Mouse (Mus musculus) olfactory bulb, adult 2 months (tissue): ENCODE measurements around the gene Macf1.

Experiments used
- CTCF ChIP-seq: fragments of 200-500 bp; IDR thresholded peaks from 2 replicates; pipeline ENCODE4 v1.5.1; 2012; ENCODE audit warnings: low read depth, mild to moderate bottlenecking, low read length, moderate library complexity; ENCODE audit not compliant: insufficient read depth
- POLR2A ChIP-seq: fragments of 200-500 bp; IDR thresholded peaks from 2 replicates; pipeline ENCODE4 v1.6.1; 2012; ENCODE audit warnings: mild to moderate bottlenecking, low read depth, low read length, moderate library complexity; ENCODE audit not compliant: insufficient read depth

- no peak for TF ChIP-seq CTCF
- no peak for TF ChIP-seq POLR2A
These were observed 251.0 kb downstream of the Macf1 start for GRCm38 (mm10) chr4:123433171-123433570.
